Comparison of ENCODE assay signal across 10 mouse cellular contexts in the genomic region with DNA sequence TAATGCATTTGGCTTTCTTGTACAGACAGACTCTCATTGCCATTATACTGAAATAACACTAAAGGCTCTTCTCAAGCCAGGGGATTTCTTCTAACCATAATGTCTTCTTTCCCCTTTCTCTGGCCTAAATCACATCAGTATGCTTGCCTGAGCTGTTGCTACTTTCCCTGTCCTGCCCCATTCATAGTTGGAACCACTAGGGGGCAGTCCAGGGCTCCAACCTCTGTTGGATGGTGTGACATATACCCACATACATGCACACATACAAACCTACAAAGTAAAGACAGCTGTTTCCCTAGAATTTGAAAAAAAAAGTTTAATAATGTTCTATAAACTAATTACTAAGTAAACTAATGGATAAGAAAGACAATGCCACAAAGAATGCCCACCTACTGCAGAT.
DNase-seq lines count a peak whose midpoint lies in the region; ATAC-seq and TF ChIP-seq lines count a peak whose summit lies in the region.
"Had no signal": no experiment of that assay in that cellular context is flagged by ENCODE, and none has a peak within 500 bp of the region (broad histone marks: within the 10 kb centered on the region; RNA-seq: fewer than 3 reads in every experiment).

No protein-coding gene starts in this region.

- H3K36me3 ChIP-seq in midbrain, postnatal 0 days (ENCODE audit: insufficient read depth, low read length): no peaks in the 10 kb centered on the region
- no peaks in the 10 kb centered on the region for H3K36me3 ChIP-seq in midbrain, embryonic 13.5 days
- no peaks in the 10 kb centered on the region for H3K36me3 ChIP-seq in neural tube, embryonic 15.5 days

- no peaks in the 10 kb centered on the region for H3K4me1 ChIP-seq in midbrain, postnatal 0 days (ENCODE audit: insufficient read depth, low read length)
- no peaks in the 10 kb centered on the region for H3K4me1 ChIP-seq in midbrain, embryonic 13.5 days (replicated peaks)
- no peaks in the 10 kb centered on the region for H3K4me1 ChIP-seq in neural tube, embryonic 15.5 days

- TF ChIP-seq CTCF in midbrain, postnatal 0 days (IDR thresholded peaks at IDR 0.05): peak; percentile 25; the same call in 1 of the 2 replicates

- H3K4me2 ChIP-seq in midbrain, postnatal 0 days (ENCODE audit: low read depth, low read length, poor library complexity, severe bottlenecking): no peak overlapping the region
- H3K4me2 ChIP-seq in midbrain, embryonic 13.5 days (replicated peaks): no peak overlapping the region
- no peak overlapping the region for H3K4me2 ChIP-seq in neural tube, embryonic 15.5 days
- H3K4me2 ChIP-seq: heart, embryonic 11.5 days had no signal

- no peak overlapping the region for H3K9ac ChIP-seq in midbrain, postnatal 0 days (replicated peaks; ENCODE audit: low read length, poor library complexity, severe bottlenecking)
- H3K9ac ChIP-seq in midbrain, embryonic 13.5 days (replicated peaks): no peak overlapping the region
- no peak overlapping the region for H3K9ac ChIP-seq in neural tube, embryonic 15.5 days (replicated peaks)

- DNase-seq in gastrocnemius, adult 18-20 months (ENCODE audit: low spot score): peak; percentile 4
- no peak for DNase-seq in gastrocnemius, postnatal 10 days
- no peak for DNase-seq in midbrain, postnatal 0 days (ENCODE audit: low spot score)
- DNase-seq in induced T-regulatory cell, adult 2 months (ENCODE audit: low read depth): peak; percentile 75
- DNase-seq in layer of hippocampus, adult 11-12 months (ENCODE audit: low spot score): no peak
- DNase-seq: midbrain, embryonic 14.5 days had no signal

- no peak overlapping the region for H3K27ac ChIP-seq in midbrain, postnatal 0 days (ENCODE audit: low read depth, low read length)
- H3K27ac ChIP-seq in midbrain, embryonic 13.5 days: no peak overlapping the region
- H3K27ac ChIP-seq in neural tube, embryonic 15.5 days (replicated peaks): no peak overlapping the region

- no peaks in the 10 kb centered on the region for H3K9me3 ChIP-seq in midbrain, postnatal 0 days (ENCODE audit: low read length)
- H3K9me3 ChIP-seq in midbrain, embryonic 13.5 days: no peaks in the 10 kb centered on the region
- H3K9me3 ChIP-seq in neural tube, embryonic 15.5 days (replicated peaks): 0 out of 2 replicates have a peak, but pooled peaks cover 2% of the 10 kb centered on the region

- ATAC-seq in midbrain, postnatal 0 days (ENCODE audit: low FRiP score): no peak
- ATAC-seq in midbrain, embryonic 13.5 days: no peak
- no peak for ATAC-seq in frontal cortex, adult (ENCODE audit: low TSS enrichment)
- no peak for ATAC-seq in neural tube, embryonic 15.5 days (ENCODE audit: low FRiP score)

- no peak overlapping the region for H3K4me3 ChIP-seq in midbrain, postnatal 0 days (ENCODE audit: low read depth, low read length)
- no peak overlapping the region for H3K4me3 ChIP-seq in midbrain, embryonic 13.5 days (replicated peaks)
- H3K4me3 ChIP-seq in neural tube, embryonic 15.5 days (replicated peaks): no peak overlapping the region

- H3K27me3 ChIP-seq in midbrain, postnatal 0 days (ENCODE audit: insufficient read depth, low read length): no peaks in the 10 kb centered on the region
- no peaks in the 10 kb centered on the region for H3K27me3 ChIP-seq in midbrain, embryonic 13.5 days
- no peaks in the 10 kb centered on the region for H3K27me3 ChIP-seq in neural tube, embryonic 15.5 days (replicated peaks)

Comparison
In these comparisons a context has a peak if more than half of its experiments do, and no peak if none do; other contexts are left out.
1. DNase-seq: peak in gastrocnemius, adult 18-20 months (single experiment) and induced T-regulatory cell, adult 2 months (single experiment); none in gastrocnemius, postnatal 10 days (single experiment), midbrain, postnatal 0 days (single experiment) and layer of hippocampus, adult 11-12 months (single experiment).